Mouse (Mus musculus) ES-CJ7 (cell line): Measurements from ENCODE around the gene Pstpip1.

Experiments
- DNase-seq: peaks from one replicate; pipeline ENCODE4 v3.0.0; 2011; ENCODE audit warnings: low read depth, low spot score

The Pstpip1 gene

DNA sequence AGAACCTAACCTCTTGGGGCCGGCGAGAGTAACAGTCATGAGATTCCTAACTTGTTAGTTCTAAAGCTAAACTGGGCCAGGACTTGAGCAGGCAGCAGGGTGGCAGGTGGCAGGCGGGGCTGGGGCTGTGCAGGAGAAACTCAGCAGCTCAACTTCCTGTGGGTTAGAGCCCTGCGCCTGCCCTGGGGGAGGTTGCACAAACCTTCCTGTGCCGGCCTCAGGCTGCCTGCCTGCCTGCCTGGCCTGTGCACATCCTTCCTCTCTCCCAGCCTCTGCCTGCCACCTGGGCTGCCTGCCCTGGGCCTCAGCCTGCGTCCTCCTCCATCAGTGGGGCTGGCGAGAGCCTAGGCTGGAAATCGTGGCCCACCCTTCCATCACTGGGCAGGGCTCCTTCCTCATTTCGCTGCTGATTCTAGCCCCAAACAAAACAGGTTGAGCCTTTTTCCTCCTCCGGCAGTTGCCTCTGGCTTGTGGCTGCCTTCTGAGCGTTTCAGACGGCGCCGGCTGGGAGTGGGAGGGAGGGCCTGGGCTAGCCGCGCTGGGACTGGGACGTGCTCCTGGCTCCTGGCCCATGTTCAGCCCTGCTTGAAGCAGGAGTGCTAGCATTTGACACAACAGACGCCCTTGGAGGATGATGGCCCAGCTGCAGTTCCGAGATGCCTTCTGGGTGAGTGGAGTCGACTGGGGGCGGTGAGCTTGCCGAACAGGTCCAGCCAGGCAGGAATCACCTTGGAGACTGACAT is at the start of gene Pstpip1:
Gene Pstpip1 (plus strand): TSS at position 185 of the 743 bp plus-strand sequence.
- DNase-seq = peak; percentile 60

DNA sequence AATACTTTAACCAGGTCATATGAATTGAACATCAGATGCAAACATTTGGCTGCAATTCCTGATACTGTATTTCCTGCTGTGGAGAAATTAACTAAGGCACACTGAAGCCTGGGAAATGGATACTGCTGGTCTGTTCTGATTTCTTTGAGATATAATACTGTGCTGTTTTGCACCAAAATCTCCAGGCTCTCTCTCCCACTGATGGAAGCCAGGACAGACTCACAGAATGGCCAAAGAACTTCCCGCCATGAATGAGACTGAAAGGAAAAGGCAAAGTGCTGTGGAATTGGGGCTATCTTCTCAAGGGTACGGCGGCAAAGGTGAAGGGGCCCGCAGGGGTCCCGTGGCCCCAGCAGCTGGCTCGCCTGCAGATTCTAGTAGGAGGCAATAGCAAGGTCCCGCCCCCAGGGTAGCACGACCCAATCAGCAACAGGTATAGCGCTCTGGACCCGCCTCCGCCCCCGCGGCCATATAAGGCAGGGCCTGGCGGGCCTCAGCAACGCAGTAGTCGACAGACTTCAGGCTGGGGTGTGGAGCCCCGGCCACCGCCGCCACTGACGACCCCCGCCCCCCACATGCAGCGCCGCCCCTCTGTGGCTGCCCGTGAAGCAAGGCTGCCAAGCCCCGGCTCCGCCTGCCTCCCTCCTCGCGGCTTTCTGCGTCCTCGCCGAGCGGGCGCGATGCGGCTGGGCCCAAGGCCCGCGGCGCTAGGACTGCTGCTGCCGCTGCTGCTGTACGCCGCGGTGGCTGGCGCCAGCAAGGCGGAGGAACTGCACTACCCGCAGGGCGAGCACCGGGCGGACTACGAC is 48.2 kb upstream of the Pstpip1 start, which contains the start of gene Rcn2:
Gene Rcn2 (plus strand): TSS at position 474 of the 809 bp plus-strand sequence.
- DNase-seq = peak; percentile 95

DNA sequence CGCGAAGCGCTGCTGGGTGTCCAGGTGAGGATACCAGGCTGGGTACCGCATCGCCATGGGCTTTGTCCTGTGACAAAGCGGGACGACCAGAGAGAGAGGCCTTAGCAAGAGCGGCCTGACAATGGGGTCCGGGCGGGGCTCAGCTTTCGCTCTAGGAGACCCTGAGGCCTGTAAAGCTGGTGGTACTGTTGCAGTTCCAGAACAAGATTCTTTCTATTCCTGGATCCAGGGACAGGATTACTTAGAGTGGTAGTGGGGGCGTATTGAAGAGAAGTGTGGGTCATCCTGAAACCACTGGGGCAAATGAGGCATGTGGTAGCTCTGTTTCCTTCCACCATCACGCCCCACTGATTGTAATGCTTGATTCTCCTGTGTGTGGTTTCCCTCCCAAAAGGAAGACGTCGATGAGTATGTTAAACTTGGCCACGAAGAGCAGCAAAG is 47.6 kb upstream of the Pstpip1 start:
- no peak for DNase-seq

DNA sequence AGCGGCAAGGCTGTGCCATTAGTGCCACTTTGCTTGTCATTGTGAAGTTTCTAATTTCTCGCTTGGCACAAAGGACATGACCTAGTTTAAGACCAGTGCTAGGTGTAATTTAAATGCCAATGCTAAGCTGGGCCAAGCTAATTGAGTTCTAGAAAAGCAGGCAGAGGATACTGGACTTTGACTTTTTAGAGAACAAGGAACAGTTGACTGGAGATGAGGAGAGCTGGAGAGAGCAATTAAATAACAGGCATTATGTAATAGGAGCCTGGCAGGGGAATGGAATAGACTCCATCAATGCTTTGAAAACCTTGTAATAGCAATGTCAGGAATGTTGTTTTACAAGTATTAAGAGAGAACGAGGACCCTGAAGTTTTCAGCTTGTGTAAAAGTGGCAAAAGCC is 36.0 kb upstream of the Pstpip1 start:
- DNase-seq = no peak

DNA sequence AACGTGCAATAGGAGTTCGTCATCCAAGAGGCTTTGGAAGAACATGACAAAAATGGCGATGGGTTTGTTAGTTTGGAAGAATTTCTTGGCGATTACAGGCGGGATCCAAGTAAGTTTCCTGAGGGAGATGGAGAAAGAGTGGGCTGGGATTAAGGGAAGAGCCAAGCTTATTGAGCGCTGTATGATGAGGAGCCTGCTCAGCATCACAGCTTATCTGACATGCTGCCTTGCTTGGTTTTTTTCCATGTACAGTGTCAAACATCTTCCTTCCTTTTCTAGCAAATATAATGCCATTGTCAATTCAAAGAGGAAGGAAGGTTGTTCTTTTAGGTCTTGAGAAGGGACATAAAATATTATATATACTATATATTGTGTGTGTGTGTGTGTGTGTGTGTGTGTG is 33.6 kb upstream of the Pstpip1 start:
- no peak for DNase-seq

DNA sequence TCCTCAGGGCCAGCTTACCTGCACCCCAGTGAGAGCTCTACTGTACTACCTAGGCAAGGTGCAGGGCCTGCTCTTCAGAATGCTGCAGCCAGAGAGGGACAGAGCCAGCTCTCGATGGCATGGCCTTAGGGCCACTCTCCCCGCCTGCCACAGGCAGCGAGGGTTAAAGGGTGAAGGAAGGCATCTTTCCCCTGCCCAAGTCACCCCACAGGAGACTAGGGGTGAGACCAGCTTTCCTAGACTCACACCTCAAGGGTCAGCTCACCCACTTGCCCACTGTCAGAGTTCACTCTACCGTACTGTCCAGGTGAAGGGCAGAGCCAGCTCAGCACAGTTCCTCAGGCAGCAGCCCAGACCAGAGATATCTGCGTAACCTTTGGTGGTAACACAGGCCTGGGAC is 27.4 kb upstream of the Pstpip1 start:
- DNase-seq = no peak

DNA sequence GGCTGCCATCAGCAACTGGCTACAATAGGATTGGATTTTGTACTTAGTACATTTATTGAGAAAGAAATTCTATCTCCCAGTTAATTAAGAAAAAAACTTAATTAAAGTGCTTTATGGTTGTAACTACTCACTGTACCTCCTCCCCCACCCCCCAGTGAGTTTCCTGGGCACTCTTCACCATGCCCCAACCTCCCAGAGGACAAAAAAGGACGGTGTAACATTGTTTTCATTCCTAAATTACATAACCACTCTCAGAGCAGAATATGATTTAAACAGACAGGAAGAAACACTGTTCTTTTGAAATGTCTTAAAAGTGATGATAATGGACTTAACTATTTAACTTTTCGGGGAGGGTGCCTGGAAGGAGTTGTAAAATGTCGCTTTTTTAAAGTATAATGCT is 24.8 kb upstream of the Pstpip1 start:
- no peak for DNase-seq

DNA sequence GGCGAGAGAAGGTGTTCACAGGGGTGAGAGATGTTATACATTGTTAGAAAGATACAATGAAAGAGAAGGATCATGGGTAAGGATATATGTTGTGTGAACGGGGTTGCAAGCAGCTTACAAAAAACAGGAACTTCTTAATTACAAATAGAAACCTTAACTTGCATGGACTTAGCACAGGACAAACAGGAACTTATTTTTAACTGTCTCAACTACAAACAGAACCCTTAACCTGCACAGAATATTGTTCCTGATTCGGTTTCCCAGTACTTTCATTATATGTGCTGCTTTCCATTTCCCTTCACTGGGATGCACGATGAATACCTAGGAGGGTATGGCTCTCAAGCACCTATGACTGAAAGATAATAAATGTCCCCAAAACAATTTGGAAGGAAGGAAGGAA is 21.8 kb upstream of the Pstpip1 start:
- no peak for DNase-seq

DNA sequence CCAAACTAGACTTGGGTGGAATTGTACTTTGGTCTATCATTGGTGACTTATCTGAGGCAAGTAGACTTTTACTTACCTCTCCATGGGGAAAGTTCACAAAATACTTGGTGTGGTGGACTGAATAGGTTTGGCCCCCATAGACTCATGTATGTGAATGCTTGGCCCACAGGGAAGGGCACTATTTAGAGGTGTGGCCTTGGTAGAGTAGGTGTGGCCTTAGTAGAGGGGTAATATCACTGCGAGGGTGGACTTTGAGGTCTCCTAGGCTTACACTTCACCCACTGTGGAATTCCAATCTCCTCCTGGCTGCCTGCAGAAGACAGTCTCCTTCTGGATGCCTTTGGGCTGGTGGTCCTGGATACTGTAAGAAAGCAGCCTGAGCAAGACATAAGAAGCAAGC is 21.1 kb upstream of the Pstpip1 start:
- DNase-seq = no peak

DNA sequence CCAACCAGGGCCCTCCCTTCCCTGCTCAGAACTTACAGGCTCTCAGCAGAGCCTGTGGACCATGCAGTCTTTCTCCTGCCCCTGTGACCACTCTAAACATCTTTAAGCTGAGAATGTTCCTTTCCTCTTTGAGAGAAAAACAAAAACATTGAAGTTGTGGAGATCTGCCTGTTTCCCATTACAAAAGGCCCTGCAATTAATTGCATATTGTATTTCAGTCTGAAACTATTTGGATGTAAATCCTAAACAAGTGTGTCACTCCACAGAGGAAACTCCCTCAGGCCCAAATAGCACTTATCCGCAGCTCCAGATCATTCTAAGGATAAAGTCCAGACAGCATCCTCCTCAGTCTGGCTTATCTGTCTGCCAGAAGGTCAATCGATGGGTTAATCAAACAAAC is 16.9 kb upstream of the Pstpip1 start:
- peak; percentile 53 for DNase-seq

DNA sequence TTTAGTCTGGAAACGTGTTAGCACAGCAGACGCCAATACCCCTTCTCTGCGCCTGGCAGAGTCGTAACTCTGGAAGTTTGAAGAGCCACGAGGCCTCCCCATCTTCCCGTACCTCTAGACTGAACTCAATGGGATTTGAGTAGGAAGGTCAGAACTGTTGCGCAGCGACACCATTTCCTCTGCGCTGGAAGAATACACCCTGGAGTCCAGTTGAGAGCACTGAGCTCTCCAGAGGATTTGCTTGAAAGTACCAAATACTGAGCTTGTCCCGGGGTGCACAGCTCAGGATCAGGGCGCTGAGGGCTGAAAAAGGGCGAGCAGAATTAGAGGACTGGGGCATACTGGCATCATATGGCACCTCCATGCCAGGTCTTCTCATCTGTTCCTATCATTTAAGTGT is 14.9 kb upstream of the Pstpip1 start:
- DNase-seq = peak; percentile 83

DNA sequence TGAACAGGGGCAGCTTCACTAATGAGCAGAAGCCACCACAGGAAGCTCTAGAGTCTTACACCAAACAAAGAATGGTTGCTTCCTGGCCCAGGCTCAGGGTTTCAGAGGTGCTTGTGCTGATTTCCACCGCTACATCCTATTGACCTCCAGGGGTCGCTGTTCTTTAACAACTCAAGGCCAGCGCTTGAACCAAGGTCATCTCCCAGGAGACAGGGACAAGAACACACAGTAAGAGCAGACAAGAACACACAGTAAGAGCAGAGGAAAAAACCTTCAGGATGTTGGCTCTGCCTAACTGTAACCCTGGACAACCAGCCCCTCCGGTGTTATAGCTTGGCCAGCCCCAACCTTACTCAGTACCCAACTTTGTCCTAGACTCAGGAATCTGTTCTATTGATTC is 14.5 kb upstream of the Pstpip1 start:
- DNase-seq = peak; percentile 98

DNA sequence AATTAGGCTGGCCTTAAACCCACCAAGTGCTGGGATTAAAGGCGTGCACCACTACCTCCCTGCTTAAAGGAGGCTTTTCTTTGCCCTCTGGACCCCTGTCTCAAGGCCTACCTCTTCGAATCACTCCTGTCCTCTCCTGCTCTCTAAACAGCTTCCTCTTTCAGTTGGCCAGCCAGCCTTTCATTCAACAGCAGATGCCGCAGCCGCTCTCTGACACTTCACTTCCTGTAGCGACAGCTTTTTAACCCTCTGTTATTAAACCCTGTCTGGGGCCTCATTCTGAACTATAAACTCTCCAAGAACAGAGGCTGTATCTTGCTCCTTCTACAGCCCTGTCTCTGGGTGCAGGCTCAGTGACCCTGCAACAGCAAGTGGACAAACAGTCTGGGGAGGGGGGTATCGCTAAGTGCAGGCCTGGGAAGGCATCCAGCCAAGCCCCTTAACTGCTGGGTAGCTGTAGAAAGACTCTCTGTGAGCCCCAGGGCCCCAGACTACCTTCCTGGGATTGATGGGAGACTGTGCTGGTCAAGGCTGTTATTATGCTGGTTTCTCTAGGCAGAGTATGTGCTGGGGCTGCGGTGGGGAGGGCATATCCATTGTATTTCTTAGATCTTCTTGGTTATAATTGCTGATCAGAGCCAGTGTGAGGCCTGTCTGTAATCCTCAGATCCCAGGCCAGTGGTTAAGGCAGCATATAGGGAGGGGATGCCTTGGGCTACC is 13.7 kb upstream of the Pstpip1 start:
- DNase-seq = no peak

DNA sequence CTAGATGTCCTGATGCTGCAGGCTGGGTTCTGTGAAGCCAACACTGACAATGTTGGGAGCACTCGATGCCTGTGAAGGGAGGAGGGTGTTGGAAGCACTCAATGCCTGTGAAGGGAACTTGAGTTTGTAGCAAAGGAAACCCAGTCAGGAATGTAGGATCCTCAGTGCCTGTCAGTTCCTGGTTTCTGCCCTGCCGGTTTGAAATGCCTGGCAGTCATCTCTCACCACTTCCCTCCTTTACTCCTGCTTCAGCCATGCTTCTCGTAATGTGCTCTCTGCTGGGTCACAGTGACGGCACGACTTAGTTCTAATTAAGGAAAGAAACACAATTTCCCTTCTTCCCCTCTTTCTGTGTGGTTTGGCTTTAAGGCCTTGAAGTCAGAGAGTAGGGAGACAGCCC is 10.2 kb upstream of the Pstpip1 start:
- DNase-seq = no peak

DNA sequence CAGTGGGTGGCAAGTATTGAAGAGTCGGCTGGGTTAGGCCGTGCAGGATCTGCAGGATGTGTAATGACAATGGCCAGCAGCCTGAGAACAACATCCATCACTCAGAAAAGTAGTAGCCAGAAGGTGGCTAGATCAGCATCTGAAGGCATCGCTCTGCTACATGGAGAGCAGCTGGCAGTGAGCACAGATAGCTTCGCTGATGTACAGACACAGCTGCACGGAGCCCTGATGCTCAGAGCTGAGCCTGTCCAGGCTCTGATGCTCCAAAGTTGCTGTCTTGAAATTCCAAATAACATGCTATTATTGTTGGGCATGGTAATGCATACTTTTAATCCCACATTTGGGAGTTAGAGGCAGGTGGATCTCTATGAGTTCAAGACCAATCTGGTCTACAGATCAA is 3.2 kb upstream of the Pstpip1 start:
- DNase-seq = no peak

DNA sequence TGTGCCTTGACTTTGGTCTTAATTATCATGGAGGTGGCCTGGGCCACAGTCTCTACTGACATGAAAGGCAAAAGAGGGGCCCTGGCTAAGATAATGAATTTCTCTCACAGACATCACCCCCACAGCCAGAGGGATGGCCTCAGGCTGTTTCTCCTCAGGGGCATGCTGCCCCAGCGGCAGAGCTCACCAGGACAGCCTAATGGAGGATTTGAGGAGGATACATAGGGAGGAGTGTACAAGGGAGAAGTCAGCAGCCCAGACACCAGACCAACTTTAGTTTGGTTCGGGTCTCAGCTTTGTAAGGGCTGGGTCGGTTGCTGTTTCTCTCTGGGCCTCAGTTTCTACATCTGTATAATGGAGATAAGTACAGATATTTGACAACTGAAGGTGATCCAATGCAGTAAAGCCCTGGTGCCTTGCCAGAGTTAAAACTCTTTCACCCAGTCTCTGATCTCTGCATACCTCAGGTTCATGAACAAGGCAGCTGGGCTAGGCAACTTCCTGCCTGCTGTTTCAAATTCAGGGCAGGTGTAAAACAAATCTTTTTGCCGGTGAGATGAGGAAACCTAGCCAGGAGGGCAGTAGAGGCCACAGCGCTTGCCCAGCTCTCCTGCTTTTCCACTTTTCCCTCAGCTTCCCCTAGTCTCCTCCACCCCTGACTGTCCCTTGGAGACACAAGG is 924 bp downstream of the Pstpip1 start:
- no peak for DNase-seq

DNA sequence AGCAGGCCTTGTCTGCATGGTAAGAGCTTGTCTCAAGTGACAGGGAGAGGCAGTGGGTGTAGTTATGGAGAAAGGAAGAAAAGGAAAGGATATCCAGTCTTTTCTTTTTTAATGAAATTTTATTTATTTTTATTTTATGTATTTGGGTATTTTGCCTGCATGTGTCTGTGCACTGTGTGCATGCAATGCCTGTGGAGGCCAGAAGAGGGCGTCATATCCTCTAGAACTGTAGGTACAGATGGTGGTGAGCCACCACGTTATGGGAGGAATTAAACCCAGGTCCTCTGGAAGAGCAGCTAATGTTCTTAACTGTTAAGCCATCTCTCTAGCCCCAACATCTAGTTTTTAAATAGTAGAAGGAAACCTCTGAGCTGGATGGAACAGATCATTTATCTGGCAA is 2.3 kb downstream of the Pstpip1 start:
- DNase-seq = peak; percentile 31

DNA sequence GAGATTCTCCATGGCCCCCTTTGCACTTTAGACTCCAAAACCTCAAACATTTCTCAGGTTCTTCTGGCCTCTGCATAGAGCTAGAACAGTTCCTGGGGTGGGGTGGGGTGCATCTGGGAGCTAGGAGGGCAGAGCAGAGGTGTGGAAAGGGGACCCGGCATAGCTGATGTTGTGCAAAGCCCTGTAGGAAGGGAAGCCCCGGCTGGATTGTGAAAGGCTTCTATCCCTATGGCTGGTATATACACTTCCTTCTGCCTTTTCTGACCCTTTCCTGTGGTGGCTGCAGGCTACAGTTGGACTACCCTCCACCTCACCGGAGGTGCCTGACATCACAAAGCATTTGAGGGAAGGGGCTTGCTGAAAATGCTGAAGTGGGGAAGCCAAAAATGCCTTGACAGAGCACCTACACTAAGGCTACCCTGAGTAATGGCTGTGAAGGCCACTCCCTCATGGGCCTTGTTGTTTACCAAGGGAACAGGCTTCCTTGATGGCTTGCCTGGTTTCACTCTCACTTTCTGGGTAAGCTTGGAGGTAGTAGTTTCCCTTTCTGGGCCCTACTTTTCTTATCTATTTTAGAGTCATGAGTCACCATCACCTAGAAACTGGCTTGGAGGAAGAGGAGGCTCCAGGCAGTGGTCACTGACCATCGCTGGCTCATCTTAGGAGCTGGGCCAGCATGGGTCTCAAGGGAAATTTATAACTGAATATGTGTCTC is 8.0 kb downstream of the Pstpip1 start:
- no peak for DNase-seq

DNA sequence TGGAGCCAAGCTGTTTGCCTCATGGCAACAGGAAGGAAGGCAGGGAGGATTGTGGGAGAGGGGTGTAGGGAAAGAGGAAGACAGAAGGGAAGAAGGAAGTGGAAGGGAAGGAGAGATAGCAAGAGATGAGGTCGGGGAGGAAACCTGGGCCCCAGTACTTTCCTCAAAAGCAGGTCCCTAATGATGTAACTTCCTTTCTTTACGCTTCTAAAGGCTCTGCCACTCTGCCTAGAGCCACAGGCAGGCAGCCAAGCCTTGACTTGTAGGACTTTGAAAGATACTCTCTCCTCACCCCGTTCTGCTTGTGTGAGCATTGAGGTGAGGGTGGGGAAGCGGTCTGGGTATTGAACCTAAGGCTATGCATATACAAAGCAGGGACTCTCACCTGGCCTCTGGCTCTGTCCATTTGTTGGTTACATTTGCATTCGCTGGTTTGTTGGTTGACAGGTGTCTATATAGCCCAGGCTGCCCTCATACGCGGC is 10.3 kb downstream of the Pstpip1 start:
- DNase-seq = no peak

DNA sequence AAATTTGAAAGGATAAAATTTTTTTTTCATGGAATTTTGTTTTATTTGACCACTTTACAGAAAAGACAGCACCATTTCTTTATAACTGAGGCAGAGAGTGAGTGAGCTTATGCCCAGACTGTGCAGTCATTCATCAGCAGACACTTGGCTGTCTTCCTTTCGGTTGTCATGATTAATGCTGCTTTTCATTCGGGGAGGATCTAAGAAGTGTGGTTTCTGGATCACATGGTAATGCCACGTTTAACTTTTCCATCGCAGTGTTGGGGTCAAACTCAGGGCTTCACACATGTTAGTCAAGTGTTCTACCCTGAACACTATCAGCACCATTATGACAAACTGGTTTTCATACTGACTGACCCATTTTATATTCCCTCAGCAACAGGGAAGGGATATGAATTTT is 11.3 kb downstream of the Pstpip1 start:
- DNase-seq = no peak

DNA sequence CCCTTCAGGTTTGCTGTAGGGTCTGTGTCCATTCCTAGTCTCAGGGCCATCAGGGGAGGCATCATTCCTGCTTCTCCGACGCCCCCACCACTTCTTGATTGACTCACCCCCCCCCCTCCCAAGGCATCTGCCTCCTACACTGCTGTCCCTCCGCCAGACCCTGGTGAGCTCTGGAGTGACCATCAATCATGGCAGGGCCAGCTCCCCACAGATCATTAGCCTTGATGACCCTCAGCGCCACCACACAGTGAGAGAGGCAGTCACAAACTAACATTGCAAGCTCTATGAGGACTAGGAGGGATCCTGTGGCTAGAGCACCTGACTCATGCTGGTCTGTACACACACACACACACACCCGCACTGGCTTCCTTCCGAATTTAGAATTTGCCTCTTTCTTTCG is 15.2 kb downstream of the Pstpip1 start:
- no peak for DNase-seq
